Mouse (Mus musculus) CH12.LX (cell line): ENCODE data around the gene Cdh23. TPM values are rescaled to one million over a fixed set of nuclear protein-coding genes. Genes with fewer than 3 reads are reported as not detected.
A peak's percentile ranks its signal among the peaks of the same experiment; 100 is the strongest.

Experiments used
- DNase-seq: peaks from one replicate; pipeline ENCODE4 v3.0.0-alpha.2; 2013; ENCODE audit errors: extremely low read depth
- H3K27ac ChIP-seq: 2 replicates; pipeline ENCODE4 v1.5.1; 2012; ENCODE audit warnings: low read depth, mild to moderate bottlenecking, control low read depth, moderate library complexity; ENCODE audit not compliant: insufficient read depth
- H3K27me3 ChIP-seq: replicated peaks from 2 replicates; pipeline ENCODE3; 2012; ENCODE audit warnings: inconsistent platforms
- H3K36me3 ChIP-seq, 2 experiments: replicated peaks in 1 of 2; 2 replicates each; pipeline versions ENCODE3 to v1.6.1; 2012; ENCODE audit warnings: inconsistent platforms in 1 of 2, low read length in 1 of 2, mild to moderate bottlenecking in 1 of 2, mixed read lengths in 1 of 2, moderate library complexity in 1 of 2; ENCODE audit not compliant: control insufficient read depth in 1 of 2, insufficient read depth in 1 of 2
- H3K4me1 ChIP-seq, 2 experiments: 2 replicates each; pipeline ENCODE4 v1.6.1; 2012; ENCODE audit warnings: inconsistent platforms in 1 of 2, moderate library complexity in 1 of 2; ENCODE audit not compliant: insufficient read depth in 2 of 2, control insufficient read depth in 1 of 2
- H3K4me2 ChIP-seq: 2 replicates; pipeline ENCODE4 v1.6.1; 2012; ENCODE audit warnings: low read depth, mild to moderate bottlenecking, control low read depth; ENCODE audit not compliant: poor library complexity, insufficient read depth, severe bottlenecking
- H3K4me3 ChIP-seq, 3 experiments: fragments of 150-350 bp in 1 of 3; sonication (generic) in 1 of 3; replicated peaks in 1 of 3; 2 replicates each; pipeline versions ENCODE3 to v1.5.1; 2011 to 2012; ENCODE audit warnings: low read depth in 2 of 3, low read length in 2 of 3, mild to moderate bottlenecking in 2 of 3, moderate library complexity in 2 of 3, control low read depth in 1 of 3, improper control_type of control experiment in 1 of 3, inconsistent platforms in 1 of 3, mixed read lengths in 1 of 3; ENCODE audit not compliant: poor library complexity in 1 of 3
- H3K79me2 ChIP-seq: replicated peaks from 2 replicates; pipeline ENCODE4 v1.6.1; 2012; ENCODE audit warnings: mild to moderate bottlenecking, moderate library complexity; ENCODE audit not compliant: control insufficient read depth, poor library complexity, insufficient read depth, severe bottlenecking; ENCODE audit errors: extremely low read depth
- H3K9ac ChIP-seq: 2 replicates; pipeline ENCODE4 v1.6.1; 2012; ENCODE audit warnings: low read depth, mild to moderate bottlenecking, control low read depth, moderate library complexity; ENCODE audit not compliant: insufficient read depth
- H3K9me3 ChIP-seq: replicated peaks from 2 replicates; pipeline ENCODE3; 2012; ENCODE audit warnings: low read length, inconsistent platforms, mixed read lengths
- BHLHE40 ChIP-seq: IDR thresholded peaks from 2 replicates; pipeline ENCODE4 v1.6.1; 2011; ENCODE audit warnings: mild to moderate bottlenecking, low read depth, low read length, improper control_type of control experiment
- CHD1 ChIP-seq: IDR thresholded peaks from 2 replicates; pipeline ENCODE4 v1.6.1; 2012; ENCODE audit warnings: low read depth, low read length, improper control_type of control experiment, inconsistent platforms
- CHD2 ChIP-seq: IDR thresholded peaks from 2 replicates; pipeline ENCODE4 v1.6.1; 2011; ENCODE audit warnings: low read length, improper control_type of control experiment
- CTCF ChIP-seq, 2 experiments: IDR thresholded peaks in 1 of 2; conservative IDR thresholded peaks in 1 of 2; 2 replicates each; pipeline ENCODE4 v1.5.1; 2011 to 2012; ENCODE audit warnings: low read depth in 2 of 2, low read length in 2 of 2, improper control_type of control experiment in 1 of 2, inconsistent platforms in 1 of 2, mild to moderate bottlenecking in 1 of 2, moderate library complexity in 1 of 2
- ELF1 ChIP-seq: IDR thresholded peaks from 2 replicates; pipeline ENCODE4 v1.6.1; 2014; ENCODE audit warnings: low read depth, mild to moderate bottlenecking, inconsistent platforms, low read length, improper control_type of control experiment
- EP300 ChIP-seq: IDR thresholded peaks from 2 replicates; pipeline ENCODE4 v1.6.1; 2011; ENCODE audit warnings: low read length, improper control_type of control experiment
- ETS1 ChIP-seq: conservative IDR thresholded peaks from 2 replicates; pipeline ENCODE4 v1.6.1; 2012; ENCODE audit warnings: low read depth, mild to moderate bottlenecking, inconsistent platforms, low read length, improper control_type of control experiment, moderate library complexity
- GABPA ChIP-seq: IDR thresholded peaks from 2 replicates; pipeline ENCODE4 v1.6.1; 2012; ENCODE audit warnings: low read depth, low read length, improper control_type of control experiment, inconsistent platforms; ENCODE audit not compliant: insufficient replicate concordance
- HCFC1 ChIP-seq: IDR thresholded peaks from 2 replicates; pipeline ENCODE4 v1.6.1; 2012; ENCODE audit warnings: low read depth, mild to moderate bottlenecking, inconsistent platforms, low read length, improper control_type of control experiment
- IRF4 ChIP-seq: IDR thresholded peaks from 2 replicates; pipeline ENCODE4 v1.6.1; 2014; ENCODE audit warnings: low read depth, mild to moderate bottlenecking, inconsistent platforms, low read length, improper control_type of control experiment
- JUN ChIP-seq: IDR thresholded peaks from 2 replicates; pipeline ENCODE4 v1.6.1; 2011; ENCODE audit warnings: low read depth, mild to moderate bottlenecking, low read length, improper control_type of control experiment, moderate library complexity; ENCODE audit not compliant: insufficient read depth
- JUND ChIP-seq: conservative IDR thresholded peaks from 2 replicates; pipeline ENCODE4 v1.6.1; 2011; ENCODE audit warnings: low read depth, low read length, improper control_type of control experiment
- KAT2A ChIP-seq: IDR thresholded peaks from 2 replicates; pipeline ENCODE4 v1.6.1; 2012; ENCODE audit warnings: low read length, improper control_type of control experiment, inconsistent platforms; ENCODE audit not compliant: insufficient replicate concordance
- MAFK ChIP-seq: IDR thresholded peaks from 2 replicates; pipeline ENCODE4 v1.6.1; 2011; ENCODE audit warnings: low read length, improper control_type of control experiment; ENCODE audit not compliant: insufficient replicate concordance
- MAX ChIP-seq: IDR thresholded peaks from 2 replicates; pipeline ENCODE4 v1.6.1; 2011; ENCODE audit warnings: low read length, improper control_type of control experiment
- MAZ ChIP-seq: IDR thresholded peaks from 2 replicates; pipeline ENCODE4 v1.6.1; 2012; ENCODE audit warnings: low read depth, mild to moderate bottlenecking, inconsistent platforms, low read length, improper control_type of control experiment, moderate library complexity
- MEF2A ChIP-seq: IDR thresholded peaks from 2 replicates; pipeline ENCODE4 v1.6.1; 2014; ENCODE audit warnings: low read depth, mild to moderate bottlenecking, inconsistent platforms, low read length, improper control_type of control experiment, borderline replicate concordance
- MYC ChIP-seq: IDR thresholded peaks from 2 replicates; pipeline ENCODE4 v1.6.1; 2011; ENCODE audit warnings: low read depth, mild to moderate bottlenecking, improper control_type of control experiment, low read length
- NELFE ChIP-seq: IDR thresholded peaks from 2 replicates; pipeline ENCODE4 v1.6.1; 2011; ENCODE audit warnings: low read depth, low read length, improper control_type of control experiment
- PAX5 ChIP-seq: IDR thresholded peaks from 2 replicates; pipeline ENCODE4 v1.6.1; 2012; ENCODE audit warnings: low read length, inconsistent platforms, mixed read lengths
- POLR2A ChIP-seq: IDR thresholded peaks from 2 replicates; pipeline ENCODE4 v1.6.1; 2011; ENCODE audit warnings: low read depth, mild to moderate bottlenecking, improper control_type of control experiment, low read length
- POLR2AphosphoS2 ChIP-seq: IDR thresholded peaks from 2 replicates; pipeline ENCODE4 v1.6.1; 2011; ENCODE audit warnings: low read depth, low read length, improper control_type of control experiment
- SIN3A ChIP-seq: IDR thresholded peaks from 2 replicates; pipeline ENCODE4 v1.6.1; 2012; ENCODE audit warnings: low read length, improper control_type of control experiment, inconsistent platforms
- SMC3 ChIP-seq: IDR thresholded peaks from 2 replicates; pipeline ENCODE4 v1.6.1; 2011; ENCODE audit warnings: low read depth, low read length, improper control_type of control experiment
- TBP ChIP-seq: conservative IDR thresholded peaks from 2 replicates; pipeline ENCODE4 v1.6.1; 2011; ENCODE audit warnings: low read depth, low read length, improper control_type of control experiment
- TCF12 ChIP-seq: IDR thresholded peaks from 2 replicates; pipeline ENCODE4 v1.6.1; 2014; ENCODE audit warnings: low read depth, mild to moderate bottlenecking, inconsistent platforms, low read length, improper control_type of control experiment
- UBTF ChIP-seq: IDR thresholded peaks from 2 replicates; pipeline ENCODE4 v1.6.1; 2012; ENCODE audit warnings: low read depth, mild to moderate bottlenecking, inconsistent platforms, low read length, improper control_type of control experiment, moderate library complexity
- USF1 ChIP-seq: IDR thresholded peaks from 2 replicates; pipeline ENCODE4 v1.6.1; 2014; ENCODE audit warnings: low read depth, mild to moderate bottlenecking, inconsistent platforms, low read length, improper control_type of control experiment
- USF2 ChIP-seq: conservative IDR thresholded peaks from 2 replicates; pipeline ENCODE4 v1.6.1; 2011; ENCODE audit warnings: low read depth, low read length, improper control_type of control experiment
- ZKSCAN1 ChIP-seq: IDR thresholded peaks from 2 replicates; pipeline ENCODE4 v1.6.1; 2012; ENCODE audit warnings: low read depth, inconsistent platforms, low read length, improper control_type of control experiment, borderline replicate concordance
- ZNF384 ChIP-seq: IDR thresholded peaks from 2 replicates; pipeline ENCODE4 v1.6.1; 2012; ENCODE audit warnings: low read depth, low read length, improper control_type of control experiment, inconsistent platforms
- dilution Hi-C: fragments of 300-500 bp; cut with MboI; formaldehyde crosslinking; loops from 2 replicates; pipeline ENCODE4 v1.14.3; 2020; ENCODE audit warnings: low sequenced_read_pairs; ENCODE audit not compliant: extremely low pct_unique_long_range_greater_than_20kb, extremely low pct_ligation_motif_present
- in situ Hi-C: fragments of 300-500 bp; cut with MboI; formaldehyde crosslinking; loops from 3 replicates; pipeline ENCODE4 v1.14.3; 2019; ENCODE audit warnings: low sequenced_read_pairs, low pct_ligation_motif_present, low pct_unique_long_range_greater_than_20kb, mixed read lengths
- polyA plus RNA-seq: library from polyadenylated mRNA; unstranded; fragments of >175 nt; gene quantifications from 2 replicates; pipeline ENCODE4 v1.2.1, GENCODE M21; 2012; ENCODE audit warnings: low read depth; ENCODE audit not compliant: insufficient read length
- total RNA-seq, 2 experiments: library from RNA; depleted of rRNA; stranded (reverse); fragments of 300-350 nt in 1 of 2; fragments of >200 nt in 1 of 2; gene quantifications; 2 replicates each; pipeline ENCODE4 v1.2.3; 2012 to 2014

Cdh23 gene
- total and polyA plus RNA-seq, 3 experiments = 0.20 to 0.73 (median 0.30) TPM

GRCm38 (mm10) chr10:60278006-60278399 lies 418.3 kb downstream of the Cdh23 start:
- in situ Hi-C loops (no loop called here), dilution Hi-C loops (no loop called here)
- TF ChIP-seq ELF1 (no peak), ETS1 (no peak), NELFE (no peak), TBP (no peak), HCFC1 (no peak), PAX5 (no peak), ZKSCAN1 (peak; percentile 79), IRF4 (no peak), KAT2A (no peak), CHD1 (0 out of 2 replicates have a peak, but pooled peaks have one; percentile 5), MYC (no peak), MAX (no peak), MEF2A (no peak)
- Histone ChIP-seq H3K9me3 (no peaks in the 10 kb centered on the region), H3K27ac (peak overlapping the region; percentile 57), H3K9ac (peak overlapping the region; percentile 67), H3K4me2 (peak overlapping the region; percentile 74), H3K4me1 (peaks cover 16 to 55% of the 10 kb centered on the region in 2 experiments), H3K79me2 (peaks cover 55% of the 10 kb centered on the region), H3K36me3 (peaks cover 0 to 12% of the 10 kb centered on the region in 2 experiments), H3K27me3 (no peaks in the 10 kb centered on the region), H3K4me3 (peak overlapping the region; percentile 86 to 100 (median 93))
- DNase-seq = no peak

- H3K27ac ChIP-seq = peak within 1 kb of the TSS; percentile 57
- H3K9ac ChIP-seq = peak within 1 kb of the TSS; percentile 78
- in situ Hi-C loops (no loop called here), dilution Hi-C loops (no loop called here)
- H3K4me3 ChIP-seq = peak within 1 kb of the TSS; percentile 86 to 100 (median 93)
- no peaks in the 10 kb centered on the region for H3K27me3 ChIP-seq
- peak; percentile 92 for DNase-seq
- peak within 1 kb of the TSS; percentile 85 for H3K4me2 ChIP-seq
- peaks cover 0 to 9% of the 10 kb centered on the region in 2 experiments for H3K36me3 ChIP-seq
- peaks cover 49% of the 10 kb centered on the region for H3K79me2 ChIP-seq
- no peaks in the 10 kb centered on the region for H3K9me3 ChIP-seq
- peaks cover 14 to 55% of the 10 kb centered on the region in 2 experiments for H3K4me1 ChIP-seq
- TF ChIP-seq MAFK = no peak
- peak; percentile 47 for TF ChIP-seq HCFC1
- peak; percentile 81 for TF ChIP-seq TCF12
- peak; percentile 67; the same call in 1 of the 2 replicates for TF ChIP-seq POLR2AphosphoS2
- TF ChIP-seq GABPA = no peak
- peak; percentile 91 for TF ChIP-seq MAZ
- peak; percentile 91 for TF ChIP-seq MAX
- TF ChIP-seq JUN = no peak
- no peak for TF ChIP-seq ZNF384
- no peak for TF ChIP-seq SMC3
- no peak for TF ChIP-seq JUND
- TF ChIP-seq USF2 = peak; percentile 67
- TF ChIP-seq CTCF (conservative IDR thresholded peaks at IDR 0.05 in 1 of 2, IDR thresholded peaks at IDR 0.05 in 1 of 2; ENCODE audit: low read depth in 2 of 2, low read length in 2 of 2) = no peak
- no peak for TF ChIP-seq ETS1
- peak; percentile 83 for TF ChIP-seq USF1
- peak; percentile 76; the same call in 1 of the 2 replicates for TF ChIP-seq TBP
- TF ChIP-seq CHD2 = no peak
- TF ChIP-seq SIN3A = no peak
- no peak for TF ChIP-seq PAX5
- TF ChIP-seq UBTF = no peak
- TF ChIP-seq MEF2A = peak; percentile 63
- TF ChIP-seq EP300 = no peak
- TF ChIP-seq POLR2A = peak; percentile 93
- no peak; the same call in 1 of the 2 replicates for TF ChIP-seq BHLHE40
- no peak for TF ChIP-seq MYC
Measured at GRCm38 (mm10) chr10:60277207-60278005, 418.9 kb downstream of the Cdh23 start, which contains the start of gene Psap. Gene Psap, plus strand, starts transcription at chr10:60277627.
